Mouse (Mus musculus) heart, embryonic 12.5 days (tissue): ENCODE measurements around the gene Krt88. TPM values are rescaled to one million over a fixed set of nuclear protein-coding genes. Genes with fewer than 3 reads are reported as not detected.

ENCODE experiments used
- ATAC-seq: fragments of 200-750 bp; cut with Nextera tagmentation; 2 replicates; pipeline ENCODE4 v1.8.0; 2017; ENCODE audit warnings: moderate TSS enrichment, moderate library complexity; ENCODE audit not compliant: insufficient number of reproducible peaks, low FRiP score
- H3K27ac ChIP-seq: fragments of 300-500 bp; sonication (generic); 2 replicates; pipeline ENCODE4 v1.5.1; 2016; ENCODE audit warnings: mild to moderate bottlenecking, moderate library complexity; ENCODE audit not compliant: poor library complexity, severe bottlenecking
- H3K27me3 ChIP-seq: fragments of 300-500 bp; sonication (generic); replicated peaks from 2 replicates; pipeline ENCODE4 v1.6.1; 2016; ENCODE audit warnings: mild to moderate bottlenecking, moderate library complexity
- H3K36me3 ChIP-seq: fragments of 300-500 bp; sonication (generic); 2 replicates; pipeline ENCODE4 v1.6.1; 2016; ENCODE audit warnings: mild to moderate bottlenecking, moderate library complexity
- H3K4me1 ChIP-seq: fragments of 300-500 bp; sonication (generic); replicated peaks from 2 replicates; pipeline ENCODE4 v1.6.1; 2016; ENCODE audit warnings: mild to moderate bottlenecking
- H3K4me2 ChIP-seq: fragments of 300-500 bp; sonication (generic); 2 replicates; pipeline ENCODE4 v1.6.1; 2016; ENCODE audit warnings: mild to moderate bottlenecking, moderate library complexity
- H3K4me3 ChIP-seq: fragments of 300-500 bp; sonication (generic); 2 replicates; pipeline ENCODE4 v1.5.1; 2016; ENCODE audit warnings: mild to moderate bottlenecking
- H3K9ac ChIP-seq: fragments of 300-500 bp; sonication (generic); 2 replicates; pipeline ENCODE4 v1.6.1; 2016; ENCODE audit warnings: mild to moderate bottlenecking, moderate library complexity
- H3K9me3 ChIP-seq: fragments of 300-500 bp; sonication (generic); replicated peaks from 2 replicates; pipeline ENCODE4 v1.6.1; 2016; ENCODE audit warnings: mild to moderate bottlenecking, moderate library complexity
- WGBS: fragments of 180-500 bp; shearing (Covaris S2); methylation state at CpG from one replicate; pipeline ENCODE4 v1.1.7; 2016; 5-methylcytosine and 5-hydroxymethylcytosine counted together
- polyA plus RNA-seq: library from polyadenylated mRNA; unstranded; fragments of >200 nt; fragmentation: Nextera tagmentation; extraction: Ambion mirVana; gene quantifications from 2 replicates; pipeline ENCODE4 v1.2.1, GENCODE M21; 2016

Krt88 gene
- polyA plus RNA-seq, 1 experiment from 2014 or later, result not detected

DNA sequence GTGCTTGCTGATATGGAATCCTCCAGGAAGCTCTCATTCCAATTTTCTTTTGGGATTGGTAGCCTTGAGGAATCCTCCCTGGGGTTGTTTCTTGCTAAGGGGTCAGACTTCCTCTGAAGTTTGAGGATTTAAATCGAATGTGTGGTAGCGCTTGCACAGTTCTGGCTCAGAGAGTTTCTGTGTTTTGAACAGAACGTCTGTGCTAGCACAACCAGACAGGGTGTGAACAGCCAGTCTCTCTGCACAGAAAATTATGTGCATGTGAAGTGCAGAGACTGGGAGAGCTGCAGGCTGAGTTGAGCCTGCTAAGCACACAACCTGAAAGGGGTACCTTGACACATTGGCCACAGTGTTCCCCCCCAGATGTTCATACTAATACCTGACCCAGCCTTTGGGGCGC is 6.7 kb upstream of the Krt88 start:
- WGBS, result 61% methylated on average over 4 of the region's 4 CpGs
- no peak overlapping the region for H3K9ac ChIP-seq
- peaks cover 5% of the 10 kb centered on the region; the same call in 1 of the 2 replicates for H3K4me1 ChIP-seq
- H3K36me3 ChIP-seq, result no peaks in the 10 kb centered on the region
- ATAC-seq, result no peak
- H3K27ac ChIP-seq, result no peak overlapping the region
- H3K4me2 ChIP-seq, result no peak overlapping the region
- peaks cover 43% of the 10 kb centered on the region for H3K27me3 ChIP-seq
- no peaks in the 10 kb centered on the region for H3K9me3 ChIP-seq
- no peak overlapping the region for H3K4me3 ChIP-seq

DNA sequence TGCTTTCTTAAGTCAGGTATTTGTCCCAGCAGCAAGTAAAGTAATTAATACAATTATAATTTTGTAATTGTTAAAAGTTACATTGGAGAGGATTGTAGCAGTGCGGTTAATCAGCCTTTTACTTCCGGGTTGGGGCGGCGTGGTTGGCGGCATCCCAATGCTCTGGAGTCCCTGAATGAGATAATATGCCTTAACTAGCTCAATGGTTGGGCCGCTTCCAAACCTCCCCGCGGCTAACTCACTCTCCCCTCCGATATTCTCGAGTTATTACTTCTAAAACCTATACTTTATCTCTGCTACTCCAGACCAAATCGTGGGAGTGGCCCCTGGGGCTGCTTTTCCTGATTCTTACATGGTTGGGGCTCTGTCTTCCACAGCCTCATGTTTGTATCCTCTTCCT is 972 bp upstream of the Krt88 start:
- Histone ChIP-seq H3K9me3 (no peaks in the 10 kb centered on the region), H3K4me2 (peak overlapping the region; percentile 8; the same call in 1 of the 2 replicates), H3K27me3 (peaks cover 4% of the 10 kb centered on the region; the same call in 1 of the 2 replicates), H3K9ac (no peak overlapping the region), H3K4me1 (no peaks in the 10 kb centered on the region), H3K27ac (no peak overlapping the region), H3K4me3 (no peak overlapping the region), H3K36me3 (no peaks in the 10 kb centered on the region)
- ATAC-seq, result no peak
- WGBS, result 57% methylated on average over 11 of the region's 11 CpGs

DNA sequence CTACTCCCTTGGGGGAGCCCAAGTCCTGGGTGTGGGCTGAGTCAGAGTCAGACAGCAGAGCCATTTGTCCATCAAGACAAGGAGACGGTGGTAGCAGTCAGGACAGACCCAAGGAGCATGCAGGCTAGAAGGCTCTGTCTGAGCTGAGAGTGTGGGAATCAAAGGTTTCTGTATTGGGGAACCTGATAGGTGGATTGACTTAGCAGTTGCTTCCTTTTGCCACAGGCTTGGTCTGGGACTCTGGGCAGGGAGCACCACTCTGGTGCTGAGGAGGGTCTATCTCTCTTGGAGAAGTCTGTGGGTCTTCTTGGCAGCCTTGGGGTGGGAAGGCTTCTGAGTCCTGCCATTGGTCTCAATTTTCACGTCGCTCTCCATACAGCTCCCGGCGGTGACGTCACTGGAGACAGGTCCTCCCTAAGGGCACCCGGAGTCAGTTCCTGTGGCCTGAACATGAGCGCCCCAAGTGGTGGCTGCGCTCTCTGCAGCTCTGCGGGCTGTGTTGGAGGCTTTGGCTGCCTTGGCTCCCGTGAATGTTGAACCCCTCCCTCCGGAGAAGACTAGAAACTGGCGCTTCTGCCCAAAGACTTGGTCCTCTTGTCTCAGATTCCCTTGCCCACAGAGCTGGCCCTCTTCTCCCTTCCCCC is 5.7 kb downstream of the Krt88 start:
- ATAC-seq, result 0 out of 2 replicates have a peak, but pooled peaks have one; percentile 36
- H3K36me3 ChIP-seq, result no peaks in the 10 kb centered on the region
- H3K4me3 ChIP-seq, result no peak overlapping the region
- peak overlapping the region; percentile 34; the same call in 1 of the 2 replicates for H3K4me2 ChIP-seq
- peaks cover 3% of the 10 kb centered on the region; the same call in 1 of the 2 replicates for H3K9me3 ChIP-seq
- no peak overlapping the region for H3K9ac ChIP-seq
- H3K4me1 ChIP-seq, result 0 out of 2 replicates have a peak, but pooled peaks cover 5% of the 10 kb centered on the region
- H3K27ac ChIP-seq, result no peak overlapping the region
- 0 out of 2 replicates have a peak, but pooled peaks cover 5% of the 10 kb centered on the region for H3K27me3 ChIP-seq
- WGBS, result 3% methylated on average over 13 of the region's 13 CpGs

DNA sequence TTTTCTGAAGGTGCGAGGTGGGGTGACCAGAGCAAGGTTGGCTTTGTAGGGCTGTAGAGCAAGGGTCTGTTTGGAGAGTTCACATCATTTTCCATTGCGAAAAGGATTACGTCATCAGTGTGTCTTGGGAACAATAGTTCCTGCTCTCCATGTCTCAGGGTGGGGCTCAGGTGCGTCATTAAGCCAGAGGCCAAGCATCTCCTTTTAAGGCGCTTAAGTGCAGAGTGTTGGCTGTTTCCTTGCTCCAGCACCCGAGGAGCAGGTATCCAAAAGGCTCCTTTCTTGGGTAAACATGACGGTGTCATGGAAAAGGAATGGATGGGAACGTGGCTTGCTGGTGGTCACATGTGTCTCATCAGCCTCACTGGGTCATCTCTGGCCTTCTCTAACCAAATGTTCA is 7.2 kb downstream of the Krt88 start:
- Histone ChIP-seq H3K4me3 (no peak overlapping the region), H3K9ac (no peak overlapping the region), H3K27ac (no peak overlapping the region), H3K27me3 (0 out of 2 replicates have a peak, but pooled peaks cover 5% of the 10 kb centered on the region), H3K36me3 (no peaks in the 10 kb centered on the region), H3K9me3 (peaks cover 3% of the 10 kb centered on the region; the same call in 1 of the 2 replicates), H3K4me1 (0 out of 2 replicates have a peak, but pooled peaks cover 5% of the 10 kb centered on the region), H3K4me2 (no peak overlapping the region)
- 84% methylated on average over 8 of the region's 8 CpGs for WGBS
- ATAC-seq, result no peak

DNA sequence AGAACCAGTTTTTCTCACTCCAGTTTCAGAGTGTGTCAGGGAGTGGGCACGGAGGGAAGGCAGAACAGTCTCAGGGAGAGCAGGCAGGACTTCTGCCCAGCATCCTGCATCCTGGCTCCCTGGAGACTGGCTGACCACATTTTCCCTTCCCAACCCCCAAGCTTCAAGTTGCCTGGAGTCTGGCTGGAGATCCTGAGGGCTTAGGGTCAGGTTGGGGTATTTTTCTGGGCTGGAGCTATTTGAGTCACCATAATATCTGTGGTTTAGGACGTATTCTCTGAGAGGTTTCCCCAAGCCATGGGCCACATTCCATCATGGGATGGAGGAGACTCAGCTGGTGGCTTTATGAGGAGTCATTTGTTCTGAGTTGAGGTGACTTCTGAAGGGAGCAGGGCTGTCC is 7.7 kb downstream of the Krt88 start:
- H3K9me3 ChIP-seq, result peaks cover 3% of the 10 kb centered on the region; the same call in 1 of the 2 replicates
- WGBS, result 68% methylated on average over 2 of the region's 2 CpGs
- no peak overlapping the region for H3K27ac ChIP-seq
- no peaks in the 10 kb centered on the region for H3K36me3 ChIP-seq
- no peak for ATAC-seq
- no peak overlapping the region for H3K4me3 ChIP-seq
- 0 out of 2 replicates have a peak, but pooled peaks cover 5% of the 10 kb centered on the region for H3K27me3 ChIP-seq
- no peak overlapping the region for H3K4me2 ChIP-seq
- H3K4me1 ChIP-seq, result 0 out of 2 replicates have a peak, but pooled peaks cover 5% of the 10 kb centered on the region
- H3K9ac ChIP-seq, result no peak overlapping the region

DNA sequence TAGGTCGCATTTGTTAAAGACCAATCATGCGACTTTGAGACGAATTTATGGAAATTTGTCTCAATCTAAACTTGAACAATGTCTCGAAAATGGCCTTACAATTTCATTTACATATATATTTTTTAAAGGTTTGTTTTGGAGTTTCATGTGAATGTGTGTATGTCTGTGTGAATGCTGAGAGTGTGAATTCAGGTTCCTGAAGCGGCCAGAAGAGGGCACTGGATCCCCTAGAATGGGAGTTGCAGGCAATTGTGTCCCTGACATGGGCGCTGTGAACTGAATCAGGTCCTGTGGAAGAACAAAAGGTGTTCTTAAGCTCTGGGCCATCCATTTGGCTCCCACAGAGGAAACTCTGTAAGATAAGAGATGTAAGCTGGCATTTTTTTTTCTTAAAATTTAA is 8.3 kb downstream of the Krt88 start:
- no peak overlapping the region for H3K4me3 ChIP-seq
- H3K9me3 ChIP-seq, result peaks cover 3% of the 10 kb centered on the region; the same call in 1 of the 2 replicates
- H3K9ac ChIP-seq, result no peak overlapping the region
- H3K36me3 ChIP-seq, result no peaks in the 10 kb centered on the region
- 80% methylated on average over 6 of the region's 6 CpGs for WGBS
- H3K4me2 ChIP-seq, result no peak overlapping the region
- ATAC-seq, result no peak
- H3K4me1 ChIP-seq, result 0 out of 2 replicates have a peak, but pooled peaks cover 5% of the 10 kb centered on the region
- H3K27me3 ChIP-seq, result 0 out of 2 replicates have a peak, but pooled peaks cover 5% of the 10 kb centered on the region
- H3K27ac ChIP-seq, result no peak overlapping the region

DNA sequence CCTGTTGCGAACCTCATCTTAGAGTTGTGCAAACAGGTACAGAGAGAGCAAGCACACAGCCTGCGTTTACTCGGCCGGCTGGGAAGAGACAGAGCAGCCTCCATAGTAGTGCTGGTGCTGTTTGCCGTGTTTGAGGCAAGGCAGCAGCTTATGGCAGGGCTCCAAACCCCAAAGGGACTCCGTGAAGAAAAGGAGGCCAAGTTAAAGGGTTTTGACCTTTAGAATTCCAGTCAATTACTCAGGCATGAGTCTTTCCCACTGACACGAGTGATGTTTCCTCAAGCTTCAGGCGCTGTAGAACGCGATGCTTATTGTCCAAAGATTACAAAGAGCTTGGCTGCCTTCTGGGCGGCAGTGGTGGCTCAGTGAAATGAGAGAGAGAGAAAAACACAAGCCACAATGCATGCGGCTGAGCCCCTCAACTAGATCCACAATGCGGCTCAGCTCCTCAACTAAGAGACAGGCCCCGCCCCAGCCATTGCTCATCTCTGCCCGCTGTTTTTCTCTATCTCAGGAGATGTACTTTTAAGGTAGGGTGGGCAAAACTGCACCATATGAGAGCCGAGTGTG is 10.9 kb downstream of the Krt88 start:
- Histone ChIP-seq H3K27me3 (peaks cover 16% of the 10 kb centered on the region), H3K9me3 (peaks cover 3% of the 10 kb centered on the region; the same call in 1 of the 2 replicates), H3K4me1 (0 out of 2 replicates have a peak, but pooled peaks cover under 1% of the 10 kb centered on the region), H3K27ac (no peak overlapping the region), H3K4me2 (no peak overlapping the region), H3K9ac (no peak overlapping the region), H3K4me3 (no peak overlapping the region), H3K36me3 (no peaks in the 10 kb centered on the region)
- no peak for ATAC-seq
- WGBS, result 73% methylated on average over 16 of the region's 16 CpGs

DNA sequence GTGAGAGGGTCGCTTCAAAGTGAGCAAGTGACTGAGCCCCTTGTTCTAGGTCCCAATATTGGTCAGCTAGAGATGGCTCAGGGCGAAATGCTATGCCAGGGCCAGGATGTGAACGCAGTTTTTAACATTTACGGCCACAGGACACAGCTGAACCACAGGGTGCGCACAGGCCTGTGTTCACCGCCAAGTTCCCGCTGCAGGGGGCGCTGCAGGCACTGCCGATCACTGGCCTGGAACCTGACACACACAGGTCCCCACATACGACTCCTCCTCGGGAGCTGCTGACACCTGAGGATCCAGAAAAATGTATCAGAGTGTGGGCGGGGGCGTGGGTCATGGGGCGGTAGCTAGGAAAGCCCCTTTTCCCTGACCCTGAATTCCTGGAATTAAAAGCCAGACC is 11.7 kb downstream of the Krt88 start:
- peaks cover 20% of the 10 kb centered on the region for H3K27me3 ChIP-seq
- H3K36me3 ChIP-seq, result no peaks in the 10 kb centered on the region
- peaks cover 3% of the 10 kb centered on the region; the same call in 1 of the 2 replicates for H3K9me3 ChIP-seq
- no peak overlapping the region for H3K9ac ChIP-seq
- no peak overlapping the region for H3K4me3 ChIP-seq
- H3K4me2 ChIP-seq, result no peak overlapping the region
- ATAC-seq, result no peak
- 79% methylated on average over 14 of the region's 14 CpGs for WGBS
- H3K27ac ChIP-seq, result no peak overlapping the region
- no peaks in the 10 kb centered on the region for H3K4me1 ChIP-seq

DNA sequence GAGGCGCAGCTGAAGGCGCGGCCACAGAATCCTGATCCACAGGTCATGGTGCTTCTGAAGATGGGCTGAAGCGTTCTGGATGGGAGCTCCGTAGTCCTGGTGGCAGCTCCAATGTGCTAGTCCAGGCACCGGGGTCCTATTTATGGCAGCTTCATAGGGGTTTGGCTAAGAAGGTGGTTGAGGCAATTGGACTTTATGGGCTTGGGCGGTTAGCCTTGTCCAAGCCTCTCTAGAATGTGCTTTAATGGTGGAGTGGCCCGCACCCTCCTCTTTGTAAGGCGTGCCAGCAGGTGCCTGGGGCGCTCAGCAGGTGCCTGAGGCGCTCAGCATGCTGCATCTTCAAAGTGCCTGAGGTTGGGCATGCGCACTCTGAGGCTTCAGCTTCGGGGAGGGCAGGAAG is 16.1 kb downstream of the Krt88 start, which contains the start of gene Krt81:
TSS of gene Krt81 (minus strand) at position 101 of the 400 bp plus-strand sequence.
- Histone ChIP-seq H3K27me3 (peaks cover 37% of the 10 kb centered on the region), H3K9ac (no peak within 1 kb of the TSS), H3K4me1 (no peaks in the 10 kb centered on the region), H3K27ac (no peak within 1 kb of the TSS), H3K36me3 (no peaks in the 10 kb centered on the region), H3K4me3 (no peak within 1 kb of the TSS), H3K4me2 (no peak within 1 kb of the TSS), H3K9me3 (no peaks in the 10 kb centered on the region)
- WGBS, result 72% methylated on average over 13 of the region's 13 CpGs
- ATAC-seq, result no peak

DNA sequence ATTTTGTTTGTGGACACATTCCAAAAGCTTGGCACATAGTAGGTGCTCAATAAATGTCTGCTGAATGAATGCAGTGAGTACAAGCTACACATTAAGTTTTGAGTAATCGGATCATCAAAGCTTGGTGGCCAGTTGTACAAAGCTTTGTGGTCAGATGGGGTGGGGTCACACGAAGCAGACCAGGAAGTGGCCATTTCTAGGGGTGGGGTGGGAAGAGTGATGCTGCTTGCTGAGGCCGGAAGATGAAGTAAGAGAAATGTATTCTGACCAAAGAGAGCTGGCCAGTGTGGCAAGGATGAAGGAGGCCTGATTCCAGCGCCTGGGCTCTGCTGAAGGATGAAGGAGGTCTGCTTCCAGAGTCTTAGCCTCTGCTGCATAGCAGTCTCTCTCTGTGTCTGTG is 21.5 kb downstream of the Krt88 start:
- no peak overlapping the region for H3K9ac ChIP-seq
- no peaks in the 10 kb centered on the region for H3K36me3 ChIP-seq
- WGBS, result 76% methylated on average over 4 of the region's 4 CpGs
- H3K4me2 ChIP-seq, result no peak overlapping the region
- H3K27ac ChIP-seq, result no peak overlapping the region
- H3K4me3 ChIP-seq, result no peak overlapping the region
- ATAC-seq, result no peak
- H3K27me3 ChIP-seq, result peaks cover 17% of the 10 kb centered on the region
- no peaks in the 10 kb centered on the region for H3K9me3 ChIP-seq
- H3K4me1 ChIP-seq, result no peaks in the 10 kb centered on the region

DNA sequence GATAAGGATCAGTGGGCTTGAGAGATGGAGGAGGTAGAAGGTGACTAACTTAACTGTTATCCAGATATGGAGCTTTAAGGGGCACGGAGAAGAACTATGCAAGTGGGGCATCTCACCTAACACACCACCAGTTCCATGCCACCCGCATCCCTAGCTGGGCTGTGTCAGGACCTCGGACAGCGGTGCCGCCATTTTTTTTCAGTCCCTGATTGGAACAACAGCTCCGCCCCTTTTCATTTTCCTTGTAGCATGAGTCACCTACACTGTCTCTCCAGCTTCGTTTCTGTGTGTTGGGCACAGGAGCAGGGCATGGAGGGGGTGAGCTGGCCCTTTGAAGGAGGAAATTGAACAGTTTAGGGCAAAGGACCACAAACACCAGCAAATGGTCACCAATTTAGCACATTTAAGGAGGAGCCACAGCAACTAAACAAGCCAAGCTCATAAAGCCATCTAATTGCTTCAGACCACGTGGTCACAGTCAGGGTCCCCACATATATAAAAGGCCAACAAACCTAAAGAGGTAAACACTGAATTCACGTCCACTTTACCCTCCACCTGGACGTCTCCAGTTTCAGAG is 25.5 kb downstream of the Krt88 start, which contains the start of gene Krt86:
TSS of gene Krt86 (plus strand) at position 527 of the 577 bp plus-strand sequence.
- Histone ChIP-seq H3K4me3 (no peak within 1 kb of the TSS), H3K9me3 (no peaks in the 10 kb centered on the region), H3K36me3 (no peaks in the 10 kb centered on the region), H3K4me2 (no peak within 1 kb of the TSS), H3K9ac (no peak within 1 kb of the TSS), H3K27ac (no peak within 1 kb of the TSS), H3K4me1 (no peaks in the 10 kb centered on the region), H3K27me3 (peaks cover 17% of the 10 kb centered on the region)
- ATAC-seq, result no peak
- 21% methylated on average over 10 of the region's 10 CpGs for WGBS
